Mouse (Mus musculus) gastrocnemius, adult 8-10 months (tissue): ENCODE results near the gene Crygc. TPM values are rescaled to one million over a fixed set of nuclear protein-coding genes. Genes with fewer than 3 reads are reported as not detected.
A peak's percentile ranks its signal among the peaks of the same experiment; 100 is the strongest.
"Not testable (repeated sequence)": the region's sequence is repeated elsewhere in the genome, so short reads cannot be mapped to it uniquely, and the experiment has no call there.

ENCODE experiments used
- DNase-seq, 2 experiments: peaks; one replicate each; pipeline ENCODE4 v3.0.0; 2022; ENCODE audit warnings: low spot score in 2 of 2
- total RNA-seq, 4 experiments: library from RNA; stranded (reverse); gene quantifications; 2 replicates each; pipeline ENCODE4 v1.2.4; 2022

Gene Crygc
- total RNA-seq, 4 experiments from 2014 or later = not detected

DNA sequence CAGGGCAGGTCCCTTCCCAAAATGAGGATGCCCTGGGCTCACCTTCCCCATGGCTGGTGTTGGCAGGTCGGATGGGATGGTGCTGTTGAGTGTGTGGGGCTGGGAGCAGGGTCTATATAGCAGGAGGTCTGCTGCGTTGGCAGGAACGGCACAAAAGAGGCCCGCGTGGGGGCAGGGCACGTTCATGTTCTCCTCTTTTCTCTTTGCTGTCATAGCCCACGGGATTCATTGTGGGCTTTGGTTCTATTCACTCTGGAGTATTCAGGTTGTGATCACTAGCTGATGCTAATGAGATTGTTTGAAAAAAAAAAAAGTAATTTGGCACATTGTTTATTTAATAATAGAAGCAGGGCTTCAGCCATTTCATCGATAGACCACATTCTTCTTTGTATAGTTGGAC, 10.1 kb downstream of the Crygc start, which contains the start of gene Crygd:
TSS of gene Crygd (minus strand) at position 101 of the 400 bp plus-strand sequence.
- no peak for DNase-seq

DNA sequence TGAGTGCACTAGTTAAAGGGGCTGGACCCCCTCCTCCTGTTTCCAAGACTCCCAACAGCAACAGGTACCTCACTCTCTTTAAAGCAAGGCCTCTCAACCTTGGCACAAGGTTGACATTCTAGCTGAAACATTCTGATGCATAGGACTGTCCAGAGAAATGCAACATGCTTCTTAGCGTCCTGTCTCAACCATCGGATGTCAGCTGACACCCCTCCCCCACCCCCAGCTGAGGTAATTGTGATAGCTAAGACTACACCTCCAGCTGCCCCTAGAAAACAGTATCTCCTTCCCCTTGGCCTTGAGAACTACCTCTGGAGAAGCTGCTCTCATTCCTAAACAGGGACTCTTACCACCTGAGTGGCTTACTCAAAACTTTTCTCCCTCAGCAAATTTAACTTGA, 21.3 kb downstream of the Crygc start:
- no peak for DNase-seq

DNA sequence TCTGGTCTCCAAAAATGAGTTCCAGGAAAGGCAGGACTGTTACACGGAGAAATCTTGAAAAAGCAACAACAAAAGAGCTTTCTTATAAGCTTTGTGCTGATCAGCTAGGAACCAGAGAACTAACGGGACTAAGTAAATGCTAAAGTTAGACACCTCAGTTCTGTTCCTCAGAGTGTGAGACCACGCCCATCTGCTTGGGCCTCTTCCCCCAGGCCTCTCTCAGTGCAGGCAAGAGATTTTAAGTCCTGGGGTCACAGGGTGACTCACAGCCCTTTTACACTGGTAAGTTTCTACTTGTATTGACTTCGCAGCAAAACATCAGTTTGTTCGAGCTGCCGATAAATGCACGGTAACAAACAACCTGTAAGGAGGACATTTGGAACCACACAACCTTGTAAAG, 21.8 kb downstream of the Crygc start:
- no peak for DNase-seq

DNA sequence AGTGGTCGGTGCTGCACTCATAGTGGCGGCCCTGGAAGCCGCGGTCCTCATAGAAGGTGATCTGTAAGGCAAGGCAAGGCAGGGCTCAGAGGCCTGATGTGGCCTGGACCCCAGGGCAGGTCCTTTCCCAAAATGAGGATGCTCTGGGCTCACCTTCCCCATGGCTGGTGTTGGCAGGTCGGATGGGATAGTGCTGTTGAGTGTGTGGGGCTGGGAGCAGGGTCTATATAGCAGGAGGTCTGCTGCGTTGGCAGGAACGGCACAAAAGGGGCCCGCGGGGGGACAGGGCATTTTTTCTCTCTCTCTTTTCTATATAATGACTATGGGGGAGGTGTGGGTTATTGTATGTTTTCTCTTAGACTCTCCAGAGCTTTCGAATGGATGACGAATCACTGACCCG, 22.5 kb downstream of the Crygc start, which contains the start of gene Cryge:
TSS of gene Cryge (minus strand) at position 198 of the 400 bp plus-strand sequence.
- not testable (repeated sequence) for DNase-seq

DNA sequence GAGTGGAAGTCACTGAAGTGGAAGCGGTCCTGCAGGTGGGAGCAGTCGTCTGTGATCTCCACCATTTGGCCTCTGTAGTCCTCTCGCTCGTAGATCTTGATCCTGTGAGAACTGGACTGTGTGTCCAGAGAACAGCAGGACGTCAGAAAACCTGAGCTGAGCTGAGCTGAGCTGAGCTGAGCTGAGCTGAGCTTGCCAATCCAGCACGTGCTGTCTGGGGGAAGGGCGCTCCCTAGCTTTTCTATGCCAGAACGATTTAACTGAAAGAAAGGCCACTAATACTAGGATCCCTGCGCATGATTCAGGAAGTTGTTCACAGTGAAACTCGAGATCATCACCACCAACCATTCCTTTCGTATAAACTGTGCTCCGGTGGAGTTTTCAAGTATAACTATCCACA, 24.7 kb downstream of the Crygc start:
- peak; percentile 4 to 19 for DNase-seq

DNA sequence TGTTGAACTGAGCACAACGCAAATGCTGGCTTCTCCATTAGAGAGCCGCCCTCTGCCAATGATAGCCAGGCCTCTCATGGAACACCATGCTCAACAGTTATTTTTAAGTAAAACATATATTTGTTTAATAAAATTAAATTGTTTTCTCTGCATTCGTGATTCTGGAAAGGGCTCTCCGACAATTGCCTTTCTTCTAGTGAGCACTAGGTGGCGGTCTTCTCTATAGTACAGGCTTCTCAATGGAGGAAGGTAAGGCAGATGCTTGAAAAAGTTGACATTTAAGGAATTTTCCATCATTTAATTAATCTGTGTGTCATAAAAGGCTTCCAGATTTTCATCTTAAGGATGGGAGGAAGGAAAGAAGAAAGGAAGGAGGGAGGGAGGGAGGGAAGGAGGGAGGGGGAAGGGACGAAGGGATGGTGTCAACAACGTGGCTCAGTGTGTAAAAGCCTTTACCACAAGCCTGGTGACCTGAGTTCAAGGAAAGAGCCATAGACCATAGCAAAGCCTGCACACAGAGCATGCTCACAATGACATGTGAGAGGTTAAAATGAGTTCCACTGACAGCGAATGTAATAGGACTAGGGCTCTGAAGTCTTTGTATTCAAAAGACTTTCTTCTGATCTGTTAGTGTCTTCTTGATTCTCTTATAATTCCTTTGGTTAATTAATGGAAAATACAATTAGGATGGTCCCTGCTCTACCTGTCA, 26.9 kb downstream of the Crygc start:
- DNase-seq = no peak

DNA sequence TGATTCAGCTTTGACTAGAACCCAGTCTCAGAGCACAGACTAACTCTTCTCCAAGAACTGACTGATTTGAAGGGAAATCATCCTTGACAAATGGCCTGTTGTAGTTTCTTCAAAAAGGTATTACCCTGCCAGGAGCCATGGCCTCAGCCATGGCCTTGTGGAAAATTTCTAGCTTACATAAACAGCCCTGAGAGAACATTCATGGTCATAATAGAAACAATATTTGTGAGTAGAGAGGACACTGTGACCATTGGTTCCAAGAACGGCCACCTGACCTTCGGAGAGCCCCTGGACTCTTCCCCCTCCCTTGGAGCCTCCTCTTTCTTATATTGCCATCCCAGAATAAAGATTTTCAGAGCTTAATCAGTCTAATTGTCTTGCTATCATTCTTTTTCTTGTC, 30.1 kb downstream of the Crygc start:
- DNase-seq = no peak

DNA sequence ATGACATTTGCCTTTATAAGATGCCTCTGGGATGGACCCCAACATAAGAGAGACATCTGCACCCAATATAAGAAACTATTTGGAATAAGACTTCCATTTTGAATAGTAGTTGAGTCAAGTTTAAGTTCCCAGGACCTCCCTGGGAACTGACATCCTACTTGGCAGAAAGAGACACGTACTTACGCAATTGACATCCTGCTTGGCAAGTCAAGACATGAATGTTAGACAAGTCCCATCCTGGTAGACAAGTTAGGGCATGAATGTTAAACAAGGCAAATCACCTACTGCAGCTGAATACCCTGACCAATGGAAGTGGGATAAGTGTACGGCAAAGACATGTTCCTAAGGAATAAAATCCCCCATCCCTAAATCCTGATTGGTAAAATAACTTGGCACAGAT, 31.7 kb downstream of the Crygc start:
- DNase-seq = no peak

DNA sequence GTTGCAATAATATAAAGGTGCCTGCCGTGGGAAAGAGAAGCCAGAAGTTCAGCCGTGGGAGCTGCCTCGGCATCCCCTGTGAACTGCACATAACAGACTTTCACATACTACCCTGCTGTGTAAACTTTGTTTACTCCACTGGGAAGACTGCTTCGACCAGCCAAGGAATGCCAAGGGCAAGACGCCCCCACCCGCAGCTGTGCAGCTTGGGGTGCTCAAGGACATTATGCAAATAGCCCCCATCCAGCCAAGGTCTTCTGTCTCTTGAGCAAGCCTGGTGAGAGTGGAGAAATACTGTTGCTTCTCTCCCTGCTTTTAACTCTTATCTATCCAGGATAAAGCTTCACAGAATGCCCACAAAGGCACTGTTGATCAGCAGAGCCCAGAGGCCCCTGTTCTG, 32.7 kb downstream of the Crygc start:
- DNase-seq = no peak

DNA sequence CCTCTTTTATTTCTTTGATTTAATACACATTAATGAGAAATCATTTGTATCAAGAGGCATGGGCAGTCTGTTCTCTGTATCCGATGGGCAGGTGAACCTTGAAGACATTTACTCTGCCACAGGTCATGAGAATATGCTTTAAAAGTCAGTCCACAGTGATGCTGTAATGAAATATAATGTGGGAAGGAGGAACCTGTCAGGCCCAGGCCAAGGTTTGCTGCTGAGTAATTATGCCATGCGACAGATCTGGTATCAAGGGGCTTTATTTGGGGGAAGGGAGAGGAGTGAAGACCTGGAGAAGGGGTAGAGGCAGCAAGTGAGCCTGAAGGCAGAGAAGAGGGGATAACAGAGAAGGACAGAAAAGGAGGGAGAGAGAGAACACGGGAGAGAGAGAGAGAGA, 33.8 kb downstream of the Crygc start:
- no peak for DNase-seq

DNA sequence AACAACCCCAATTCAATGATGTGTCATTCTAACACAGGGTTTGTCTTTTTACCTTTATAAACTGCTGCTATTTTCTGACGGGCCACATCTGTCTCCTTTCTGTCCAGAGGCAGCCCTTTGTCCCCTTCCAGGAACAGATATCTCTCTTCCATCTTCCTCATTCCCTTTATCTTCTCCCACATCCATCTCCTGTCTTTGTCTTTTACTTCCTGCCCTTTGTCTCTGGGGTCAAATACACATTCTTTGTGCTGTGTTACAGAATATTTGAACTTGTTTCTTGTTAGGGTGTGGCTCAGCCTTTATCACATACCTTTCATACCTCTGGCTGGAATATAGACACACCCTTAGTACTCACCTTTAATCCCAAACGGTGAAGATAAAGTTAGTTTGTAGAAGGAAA, 35.9 kb downstream of the Crygc start:
- DNase-seq = no peak

DNA sequence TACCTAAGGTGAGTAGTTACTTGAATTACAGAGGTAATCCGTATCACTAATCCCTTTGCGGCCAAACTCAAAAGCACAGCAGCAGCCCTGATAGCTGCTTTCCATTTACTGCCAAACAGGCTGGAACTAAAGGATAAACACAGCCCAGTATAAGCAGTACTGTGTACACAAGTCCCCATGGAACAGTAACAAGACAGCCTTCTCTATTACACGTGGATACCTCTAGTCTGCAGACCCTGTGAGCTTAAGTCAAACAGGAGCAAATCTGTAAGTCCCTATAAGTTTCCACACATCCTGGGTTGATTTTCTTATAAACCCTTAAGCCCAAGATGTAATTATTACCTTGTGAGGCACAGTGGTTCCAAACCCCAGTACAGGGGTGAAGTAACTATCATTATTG, 38.0 kb downstream of the Crygc start:
- no peak for DNase-seq

DNA sequence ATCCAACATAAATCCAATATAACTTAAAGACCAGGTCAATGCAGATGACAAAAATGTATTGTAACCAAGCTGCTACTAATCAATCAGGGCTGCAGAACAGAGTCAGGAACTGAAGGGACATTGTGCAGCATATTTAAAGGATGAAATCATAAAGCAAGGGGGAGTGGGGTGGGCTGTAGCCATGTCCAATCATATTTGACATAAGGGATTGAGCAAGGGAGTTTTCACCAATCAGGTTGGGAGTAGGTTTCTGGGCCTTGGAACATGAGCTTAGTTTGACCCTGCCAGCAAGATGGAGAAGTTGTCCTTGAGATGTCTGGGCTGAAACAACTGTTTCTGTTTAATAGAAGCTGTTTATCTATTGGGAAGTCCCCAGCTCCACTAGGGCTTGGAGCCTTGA, 40.8 kb downstream of the Crygc start, which contains the start of gene Akr1cl:
TSS of gene Akr1cl (minus strand) at position 119 of the 400 bp plus-strand sequence.
- DNase-seq = no peak

DNA sequence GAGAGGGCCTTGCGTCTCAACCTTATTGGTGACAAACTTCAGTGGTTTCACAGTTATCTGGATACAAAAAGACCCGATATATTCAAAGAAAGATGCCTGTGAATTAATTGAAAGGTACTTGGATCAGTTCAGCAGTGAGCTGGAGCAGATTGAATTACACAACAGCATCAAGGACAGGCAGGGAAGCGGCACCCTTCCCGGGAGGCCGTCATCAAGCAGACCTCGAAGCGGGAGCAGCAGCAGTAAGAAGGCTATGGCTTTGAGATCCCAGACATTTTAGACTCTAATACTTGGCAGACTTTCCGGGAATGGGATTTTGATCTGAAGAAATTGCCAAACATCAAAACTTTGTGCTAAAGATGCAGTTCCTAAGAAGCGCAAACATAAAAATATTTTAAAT, 45.3 kb downstream of the Crygc start:
- DNase-seq = no peak

Other genes with a start within 250 kb of the Crygc start
- 1 to 10 TPM; 8.0 to 9.4 (median 9.3) TPM for gene Plekhm3, start 116.9 kb downstream of the Crygc start, total RNA-seq
- gene Akr1cl, start 40.9 kb downstream of the Crygc start, total RNA-seq = 1 to 10 TPM in 1 of 4 experiments, under 1 TPM in 1, not detected in 2; 0.89 to 1.9 TPM
- not detected for gene Cryge, start 22.5 kb downstream of the Crygc start, total RNA-seq
- not detected for gene Crygd, start 10.2 kb downstream of the Crygc start, total RNA-seq
- not detected for gene Crygb, start 8.6 kb upstream of the Crygc start, total RNA-seq
- not detected for gene Cryga, start 29.7 kb upstream of the Crygc start, total RNA-seq
- gene Gm28845, start 45.9 kb upstream of the Crygc start, total RNA-seq = not detected
- not detected for gene D630023F18Rik, start 49.5 kb upstream of the Crygc start, total RNA-seq
- gene Idh1, start 112.8 kb upstream of the Crygc start, total RNA-seq = 10 to 100 TPM; 11.5 to 35.7 (median 20.4) TPM
- 1 to 10 TPM; 6.4 to 7.4 (median 6.6) TPM for gene Pikfyve, start 113.0 kb upstream of the Crygc start, total RNA-seq
- gene Pth2r, start 208.4 kb upstream of the Crygc start, total RNA-seq = not detected